Mouse (Mus musculus) lung, adult 2 months (tissue): ENCODE results near the gene Pih1d2. TPM values are rescaled to one million over a fixed set of nuclear protein-coding genes. Genes with fewer than 3 reads are reported as not detected.

Source experiments
- DNase-seq: peaks from one replicate; pipeline ENCODE4 v3.0.0; 2022
- H3K4me1 ChIP-seq: fragments of 200-500 bp; 2 replicates; pipeline ENCODE4 v1.6.1; 2011; ENCODE audit warnings: low read length; ENCODE audit not compliant: control insufficient read depth, insufficient read depth
- H3K4me3 ChIP-seq: fragments of 200-500 bp; replicated peaks from 2 replicates; pipeline ENCODE3; 2011; ENCODE audit warnings: low read depth, mild to moderate bottlenecking, control low read depth, low read length; ENCODE audit errors: extremely low read depth
- CTCF ChIP-seq: fragments of 200-500 bp; IDR thresholded peaks from 2 replicates; pipeline ENCODE4 v1.5.1; 2011; ENCODE audit warnings: mild to moderate bottlenecking, low read length, control low read depth; ENCODE audit not compliant: insufficient read depth
- POLR2A ChIP-seq: fragments of 200-500 bp; IDR thresholded peaks from 2 replicates; pipeline ENCODE4 v1.6.1; 2011; ENCODE audit warnings: low read depth, mild to moderate bottlenecking, control low read depth, low read length, borderline replicate concordance; ENCODE audit errors: extremely low read depth
- WGBS: fragments of 180-500 bp; shearing (Covaris S2); methylation state at CpG from one replicate; pipeline ENCODE4 v1.1.7; 2018; 5-methylcytosine and 5-hydroxymethylcytosine counted together
- polyA plus RNA-seq: library from polyadenylated mRNA; depleted of rRNA; stranded (reverse); fragments of >200 nt; gene quantifications from 2 replicates; pipeline ENCODE4 v1.2.3, GENCODE M21; 2012

The Pih1d2 gene
- polyA plus RNA-seq, 1 experiment: 2.7 TPM

DNA sequence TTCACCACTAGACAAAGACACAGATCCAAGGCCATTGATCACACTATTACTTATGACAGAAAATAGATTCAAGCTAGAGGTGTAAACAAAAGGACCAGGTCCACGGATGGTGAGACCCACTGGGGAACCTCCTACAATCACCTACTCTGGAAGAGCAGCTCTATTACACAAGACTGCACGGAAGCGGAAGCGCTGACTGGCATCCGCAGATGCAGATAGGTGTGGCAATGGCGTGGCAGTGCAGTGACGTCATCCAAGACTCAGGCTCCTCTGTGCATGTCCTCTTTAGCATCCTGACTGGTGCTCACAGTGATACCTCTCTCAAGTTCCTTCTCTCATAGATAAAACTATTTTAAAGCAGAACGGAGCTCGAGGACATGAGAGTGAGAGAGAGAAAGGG lies 24.2 kb upstream of the Pih1d2 start:
- 85% methylated on average over 9 of the region's 9 CpGs for WGBS
- H3K4me3 ChIP-seq: no peak overlapping the region
- no peaks in the 10 kb centered on the region for H3K4me1 ChIP-seq
- TF ChIP-seq CTCF: no peak
- TF ChIP-seq POLR2A: no peak
- no peak for DNase-seq

GRCm38 (mm10) chr9:50593544-50593943 lies 23.6 kb upstream of the Pih1d2 start:
- peak; percentile 25 for DNase-seq
- 71% methylated on average over 3 of the region's 3 CpGs for WGBS
- TF ChIP-seq POLR2A (no peak), CTCF (peak; percentile 31; the same call in 1 of the 2 replicates)
- Histone ChIP-seq H3K4me3 (no peak overlapping the region), H3K4me1 (no peaks in the 10 kb centered on the region)

DNA sequence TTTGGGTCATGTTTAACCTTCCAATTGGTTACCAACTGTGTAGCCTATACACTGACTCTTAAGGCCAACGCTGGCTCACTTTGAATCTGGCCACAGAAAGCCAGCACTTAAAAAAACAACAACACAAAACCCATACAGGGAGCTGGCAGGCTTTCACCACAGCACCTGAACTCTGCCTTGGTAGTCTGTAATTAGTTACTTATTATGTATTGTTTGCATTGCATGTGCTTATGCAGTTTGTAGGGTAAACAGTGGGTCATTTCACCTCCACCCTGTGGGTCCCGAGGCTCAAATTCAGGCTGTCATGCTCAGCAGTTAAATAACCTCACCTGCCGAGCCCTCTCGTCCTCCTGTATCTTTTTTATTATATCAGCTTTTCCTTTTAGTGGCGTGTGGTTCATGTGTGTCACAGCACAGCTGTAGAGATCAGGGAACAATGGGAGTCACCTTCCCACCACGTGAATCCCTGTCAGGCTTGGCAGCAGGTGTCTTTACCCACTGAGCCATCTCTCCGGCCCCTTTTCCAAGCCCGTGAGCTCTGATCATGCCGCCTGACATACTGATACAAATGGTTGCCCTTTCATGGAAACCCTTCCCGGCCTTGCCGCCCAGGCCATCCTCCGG lies 22.2 kb upstream of the Pih1d2 start:
- no peaks in the 10 kb centered on the region for H3K4me1 ChIP-seq
- 73% methylated on average over 12 of the region's 12 CpGs for WGBS
- H3K4me3 ChIP-seq: no peak overlapping the region
- DNase-seq: no peak
- no peak for TF ChIP-seq CTCF
- no peak for TF ChIP-seq POLR2A

DNA sequence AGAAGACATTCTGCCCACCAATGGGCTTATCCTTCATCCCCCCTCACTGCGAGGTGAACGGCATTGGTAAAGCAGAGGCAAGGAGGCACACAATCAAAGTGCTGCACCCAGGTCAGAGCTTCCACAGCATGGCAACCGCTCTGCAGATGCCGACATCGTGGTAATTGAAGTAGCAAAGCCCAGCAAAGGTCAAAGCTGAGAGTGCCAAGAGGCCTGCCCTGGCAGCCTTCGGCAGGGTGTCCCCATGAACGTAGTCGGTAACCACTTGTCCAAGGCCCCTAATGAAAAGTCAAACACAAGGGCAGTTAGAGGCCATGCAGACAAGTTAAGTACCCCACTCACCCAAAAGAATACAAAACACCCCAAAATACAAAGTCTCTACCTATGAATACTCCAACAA lies 20.1 kb upstream of the Pih1d2 start:
- no peak overlapping the region for H3K4me3 ChIP-seq
- WGBS: 87% methylated on average over 8 of the region's 8 CpGs
- no peak for DNase-seq
- TF ChIP-seq POLR2A (no peak), CTCF (no peak)
- H3K4me1 ChIP-seq: no peaks in the 10 kb centered on the region; the same call in 1 of the 2 replicates

DNA sequence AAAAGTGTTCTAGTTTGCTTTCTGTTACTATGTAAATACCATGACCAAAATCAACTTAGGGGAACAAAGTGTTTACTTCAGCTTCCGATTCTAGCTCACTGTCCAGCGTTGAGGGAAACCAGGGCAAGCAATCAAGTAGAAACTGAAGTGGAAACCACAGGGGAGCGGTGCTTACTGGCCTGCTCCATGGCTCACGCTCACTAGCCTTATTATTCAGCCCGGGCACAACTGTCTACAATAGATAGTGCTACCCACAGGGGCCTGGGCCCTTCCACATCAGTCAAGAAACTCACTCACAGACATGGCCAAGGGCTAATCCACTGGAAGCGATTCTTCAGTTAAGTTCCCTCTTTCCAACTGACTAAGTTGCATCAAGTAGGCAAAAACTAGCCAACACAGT lies 15.6 kb upstream of the Pih1d2 start:
- H3K4me3 ChIP-seq: no peak overlapping the region
- WGBS: 62% methylated on average over 6 of the region's 6 CpGs
- DNase-seq: no peak
- H3K4me1 ChIP-seq: peaks cover 10% of the 10 kb centered on the region
- TF ChIP-seq POLR2A (no peak), CTCF (no peak)

- Histone ChIP-seq H3K4me1 (peaks cover 10% of the 10 kb centered on the region), H3K4me3 (peak overlapping the region; percentile 18)
- TF ChIP-seq CTCF (no peak), POLR2A (no peak)
- no peak for DNase-seq
- WGBS: 86% methylated on average over 7 of the region's 7 CpGs
Observed at GRCm38 (mm10) chr9:50602055-50602845, 14.9 kb upstream of the Pih1d2 start.

- peak; percentile 96 for TF ChIP-seq POLR2A
- no peak for TF ChIP-seq CTCF
- H3K4me1 ChIP-seq: peaks cover 10% of the 10 kb centered on the region
Observed at GRCm38 (mm10) chr9:50603189-50603997, 13.7 kb upstream of the Pih1d2 start, which contains the start of the genes Sdhd and Timm8b. Gene Sdhd, minus strand, starts transcription at chr9:50603812. Gene Timm8b, plus strand, starts transcription at chr9:50603910.

DNA sequence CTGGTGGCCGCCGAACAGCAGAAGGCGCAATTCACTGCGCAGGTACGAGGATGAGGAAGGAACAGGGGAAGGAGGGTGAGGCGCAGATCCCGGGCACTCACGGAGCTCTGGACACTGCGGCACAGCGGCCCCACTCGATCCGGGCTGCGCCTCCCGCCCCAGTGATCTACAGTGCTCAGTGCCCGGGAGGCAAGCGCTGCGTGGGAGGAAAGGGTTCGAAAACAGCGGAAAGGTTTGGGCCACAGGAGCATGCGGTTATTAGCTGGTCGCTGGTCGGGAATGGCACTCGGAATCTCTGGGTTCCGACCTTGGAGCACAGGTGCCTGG lies 13.2 kb upstream of the Pih1d2 start:
- no peak for TF ChIP-seq CTCF
- WGBS: under 1% methylated on average over 24 of the region's 24 CpGs
- Histone ChIP-seq H3K4me3 (peak overlapping the region; percentile 78), H3K4me1 (peaks cover 10% of the 10 kb centered on the region)
- no peak for DNase-seq

More at GRCm38 (mm10) chr9:50603189-50603997, 13.7 kb upstream of the Pih1d2 start, which contains the start of the genes Sdhd and Timm8b:
- peak within 1 kb of the TSS; percentile 78 for H3K4me3 ChIP-seq
- peak; percentile 90 for DNase-seq
- WGBS: under 1% methylated on average over 48 of the region's 48 CpGs

DNA sequence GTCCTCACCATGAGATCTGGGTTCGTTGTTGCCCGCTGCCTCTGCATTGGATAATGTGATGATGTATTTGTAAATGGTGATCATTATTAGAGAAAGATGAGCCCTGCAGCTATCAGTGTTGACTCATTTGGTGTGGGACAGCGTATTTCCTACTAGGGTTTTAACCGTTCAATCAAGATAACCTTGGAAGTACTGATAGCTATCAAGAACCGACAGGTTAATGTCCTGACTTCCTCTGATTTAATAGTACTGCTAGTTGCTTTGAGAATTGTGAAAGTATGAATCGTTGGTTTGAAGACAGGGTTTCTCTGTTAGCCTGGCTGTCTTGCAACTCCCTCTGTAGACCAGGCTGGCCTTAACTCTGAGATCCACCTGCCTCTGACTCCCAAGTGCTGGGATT lies 12.8 kb upstream of the Pih1d2 start:
- H3K4me1 ChIP-seq: peaks cover 10% of the 10 kb centered on the region
- 2% methylated on average over 6 of the region's 6 CpGs for WGBS
- TF ChIP-seq POLR2A: no peak
- no peak for TF ChIP-seq CTCF
- no peak for DNase-seq
- H3K4me3 ChIP-seq: peak overlapping the region; percentile 78
